Mouse (Mus musculus): ENCODE measurements at regions not wholly inside any gene's neighbourhood (a gene's known extent, or its start where the extent isn't known, plus 50 kb on each side); places are given as distances from the start of the nearest gene placed in this dataset.

DNA sequence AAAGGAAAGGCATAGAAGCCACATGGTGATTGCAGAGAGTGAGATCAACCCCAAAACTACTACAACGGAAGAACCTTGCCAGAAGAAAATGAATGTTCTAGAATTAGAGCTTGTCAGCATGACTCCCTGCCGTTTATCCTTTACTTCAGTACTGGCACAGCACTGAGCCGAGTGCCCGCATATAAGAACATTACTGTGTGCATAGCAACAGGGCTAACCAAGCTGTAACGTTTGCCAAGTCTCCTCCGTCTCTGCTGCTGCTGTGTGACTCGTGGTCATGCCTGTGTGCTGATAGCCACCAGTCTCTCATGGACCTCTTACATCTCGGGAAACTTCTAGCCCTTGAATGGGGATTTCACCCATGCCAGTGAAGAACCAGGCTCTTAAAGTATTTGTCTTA, 228.1 kb upstream of the Zdhhc25 start:
- TF ChIP-seq GATA1 (IDR thresholded peaks at IDR 0.05; ENCODE audit: borderline replicate concordance, low read length) (no peak), FLI1 (IDR thresholded peaks at IDR 0.05; ENCODE audit: low read length) (no peak)
